Mouse (Mus musculus) embryonic stem cell, embryonic (primary cell): ENCODE data around the gene Cdc40.

Source experiments
- CTCF ChIA-PET, 4 experiments: fragments of 300-600 bp in 2 of 4; fragments of 350-600 bp in 2 of 4; sonication (Branson Sonifier 250); formaldehyde crosslinking; loops; one replicate each; lab custom pipeline; 2022; ENCODE audit warnings: inconsistent platforms in 2 of 4; lab: Charles Lee
- POLR2A ChIA-PET, 4 experiments: fragments of 300-600 bp in 2 of 4; fragments of 350-600 bp in 2 of 4; sonication (Branson Sonifier 250); formaldehyde crosslinking; loops; one replicate each; lab custom pipeline; 2022; ENCODE audit warnings: antibody characterized with exemption in 4 of 4, inconsistent platforms in 1 of 4; lab: Charles Lee

Cdc40 gene

GRCm38 (mm10) chr10:40830312-40830711 lies 52.8 kb downstream of the Cdc40 start:
- POLR2A ChIA-PET: interaction anchor here in 3 of 4 experiments (0.5 to 0.6 kb wide), 3 partner anchors 22 to 187 kb away, joined by 3 to 4 read pairs (median 3); no protein-coding TSS in a partner anchor
- CTCF ChIA-PET: interaction anchor here in 1 of 4 experiments (0.6 kb wide), 1 partner anchor 94 kb away, joined by 3 read pairs; no protein-coding TSS in a partner anchor

- CTCF ChIA-PET: no interaction called here
- POLR2A ChIA-PET: interaction anchor here in 1 of 4 experiments (1.1 kb wide), 1 partner anchor 17 kb away, joined by 3 read pairs; no protein-coding TSS in a partner anchor
Observed at GRCm38 (mm10) chr10:40827706-40828105, 55.4 kb downstream of the Cdc40 start.

GRCm38 (mm10) chr10:40825952-40826351 lies 57.2 kb downstream of the Cdc40 start:
- POLR2A ChIA-PET: interaction anchor here in 1 of 4 experiments (1.4 kb wide), 1 partner anchor 14 kb away, joined by 4 read pairs; no protein-coding TSS in a partner anchor
- CTCF ChIA-PET: interaction anchor here in 1 of 4 experiments (0.6 kb wide), 1 partner anchor 10 kb away, joined by 3 read pairs; no protein-coding TSS in a partner anchor

GRCm38 (mm10) chr10:40816471-40816870 lies 66.6 kb downstream of the Cdc40 start:
- POLR2A ChIA-PET: interaction anchor here in 2 of 4 experiments (0.7 to 1.6 kb wide), 5 partner anchors 11 to 94 kb away, joined by 3 to 4 read pairs (median 3); partner anchors contain the start of genes Cdc40 (in 1 of the 2) and Wasf1 (in 1 of the 2)
- CTCF ChIA-PET: interaction anchor here (0.5 to 0.7 kb wide), 6 partner anchors 10 to 1936 kb away, joined by 3 to 8 read pairs (median 6); no protein-coding TSS in a partner anchor

GRCm38 (mm10) chr10:40813627-40814026 lies 69.5 kb downstream of the Cdc40 start:
- POLR2A ChIA-PET: no interaction called here
- CTCF ChIA-PET: interaction anchor here in 2 of 4 experiments (0.5 to 0.6 kb wide), 3 partner anchors 13 to 395 kb away, joined by 3 to 5 read pairs (median 3); no protein-coding TSS in a partner anchor

- ChIA-PET POLR2A (interaction anchor here in 1 of 4 experiments (0.9 to 1.1 kb wide), 2 partner anchors 84 to 91 kb away, joined by 3 read pairs; no protein-coding TSS in a partner anchor), CTCF (interaction anchor here in 1 of 4 experiments (0.9 kb wide), 1 partner anchor 75 kb away, joined by 3 read pairs; no protein-coding TSS in a partner anchor)
Observed at GRCm38 (mm10) chr10:40809411-40809910, 73.7 kb downstream of the Cdc40 start.

- CTCF ChIA-PET: no interaction called here
- POLR2A ChIA-PET: interaction anchor here in 2 of 4 experiments (0.5 to 1.2 kb wide), 5 partner anchors 10 to 224 kb away, joined by 3 read pairs; no protein-coding TSS in a partner anchor
Observed at GRCm38 (mm10) chr10:40806221-40806620, 76.9 kb downstream of the Cdc40 start.

GRCm38 (mm10) chr10:40805221-40805620 lies 77.9 kb downstream of the Cdc40 start:
- ChIA-PET POLR2A (interaction anchor here in 1 of 4 experiments (1.1 kb wide), 1 partner anchor 11 kb away, joined by 3 read pairs; no protein-coding TSS in a partner anchor), CTCF (no interaction called here)

GRCm38 (mm10) chr10:40792115-40792514 lies 91.0 kb downstream of the Cdc40 start:
- POLR2A ChIA-PET: no interaction called here
- CTCF ChIA-PET: no interaction called here

GRCm38 (mm10) chr10:40790406-40790805 lies 92.7 kb downstream of the Cdc40 start:
- ChIA-PET CTCF (no interaction called here), POLR2A (no interaction called here)
